Mouse (Mus musculus): ENCODE measurements around the gene Padi1.
A peak's percentile ranks its signal among the peaks of the same experiment; 100 is the strongest.

Gene Padi1

GRCm38 (mm10) chr4:140815996-140816917, 29.3 kb downstream of the Padi1 start:
- no peak for DNase-seq (ENCODE audit: low spot score)

- no peak for DNase-seq (ENCODE audit: low spot score)
These were observed 30.1 kb downstream of the Padi1 start for GRCm38 (mm10) chr4:140815496-140815895.

- peak; percentile 32 for DNase-seq (ENCODE audit: low spot score)
These were observed 31.0 kb downstream of the Padi1 start for GRCm38 (mm10) chr4:140814241-140815225.

GRCm38 (mm10) chr4:140813358-140814185, 32.0 kb downstream of the Padi1 start:
- no peak for DNase-seq (ENCODE audit: low spot score)

GRCm38 (mm10) chr4:140812609-140813008, 33.0 kb downstream of the Padi1 start:
- DNase-seq (ENCODE audit: low spot score), result no peak

GRCm38 (mm10) chr4:140812191-140812590, 33.4 kb downstream of the Padi1 start:
- DNase-seq (ENCODE audit: low spot score), result no peak

- DNase-seq (ENCODE audit: low spot score), result no peak
These were observed 34.9 kb downstream of the Padi1 start, which contains the start of gene Padi3 for GRCm38 (mm10) chr4:140810458-140811260. Padi3 (minus strand) TSS chr4:140810648.

GRCm38 (mm10) chr4:140809118-140809517, 36.5 kb downstream of the Padi1 start:
- DNase-seq (ENCODE audit: low spot score), result no peak

- DNase-seq (ENCODE audit: low spot score), result no peak
These were observed 41.0 kb downstream of the Padi1 start for GRCm38 (mm10) chr4:140804601-140805000.

- no peak for DNase-seq (ENCODE audit: low spot score)
These were observed 44.2 kb downstream of the Padi1 start for GRCm38 (mm10) chr4:140801364-140801763.

- DNase-seq (ENCODE audit: low spot score), result no peak
These were observed 48.8 kb downstream of the Padi1 start for GRCm38 (mm10) chr4:140796786-140797185.

GRCm38 (mm10) chr4:140794678-140795077, 50.9 kb downstream of the Padi1 start:
- DNase-seq (ENCODE audit: low spot score), result no peak

- no peak for DNase-seq (ENCODE audit: low spot score)
These were observed 51.8 kb downstream of the Padi1 start for GRCm38 (mm10) chr4:140793795-140794194.

GRCm38 (mm10) chr4:140792584-140792983, 53.0 kb downstream of the Padi1 start:
- DNase-seq (ENCODE audit: low spot score), result no peak

GRCm38 (mm10) chr4:140791071-140791470, 54.5 kb downstream of the Padi1 start:
- no peak for DNase-seq (ENCODE audit: low spot score)

GRCm38 (mm10) chr4:140789983-140790382, 55.6 kb downstream of the Padi1 start:
- no peak for DNase-seq (ENCODE audit: low spot score)

- DNase-seq (ENCODE audit: low spot score), result peak; percentile 31
These were observed 56.6 kb downstream of the Padi1 start for GRCm38 (mm10) chr4:140788983-140789382.

GRCm38 (mm10) chr4:140788264-140788663, 57.3 kb downstream of the Padi1 start:
- DNase-seq (ENCODE audit: low spot score), result no peak

- DNase-seq (ENCODE audit: low spot score), result no peak
These were observed 58.2 kb downstream of the Padi1 start for GRCm38 (mm10) chr4:140787414-140787813.

- no peak for DNase-seq (ENCODE audit: low spot score)
These were observed 60.4 kb downstream of the Padi1 start for GRCm38 (mm10) chr4:140785217-140785616.
